Mouse (Mus musculus): ENCODE measurements at regions not wholly inside any gene's neighbourhood (a gene's known extent, or its start where the extent isn't known, plus 50 kb on each side); places are given as distances from the start of the nearest gene placed in this dataset.
A peak's percentile ranks its signal among the peaks of the same experiment; 100 is the strongest.

DNA sequence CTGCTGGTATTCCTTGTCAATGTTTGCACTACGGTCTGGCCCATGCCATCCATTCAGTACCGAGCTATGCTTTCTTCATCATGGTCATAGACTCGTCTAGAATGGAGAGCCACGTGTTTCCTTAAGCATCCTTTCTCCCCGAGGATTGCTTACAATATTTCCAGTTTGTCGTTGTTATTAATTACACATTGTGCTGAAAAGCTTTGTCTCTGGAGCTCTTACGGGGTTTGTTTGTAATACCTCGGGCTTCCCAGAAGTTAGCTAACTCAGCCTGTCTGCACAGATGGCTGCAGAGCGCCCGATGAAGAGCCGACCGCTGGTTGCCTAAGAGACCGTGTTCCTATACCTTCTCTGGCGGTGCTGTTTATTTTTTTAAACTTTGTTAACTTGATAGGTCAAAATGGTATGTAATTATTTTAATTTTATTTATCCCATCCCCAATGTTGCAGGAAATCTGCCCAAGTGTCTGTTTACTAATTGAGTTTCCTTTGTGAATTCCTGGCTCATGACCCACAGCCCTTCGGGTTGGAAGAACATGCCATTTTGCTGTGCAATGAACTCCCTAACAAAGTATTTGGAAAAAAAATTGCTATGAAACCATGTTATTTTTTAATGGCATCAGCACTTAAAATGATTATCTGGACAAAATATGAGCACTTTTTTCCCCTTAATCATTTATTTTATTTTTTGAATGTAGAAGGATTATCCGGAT lies 194.1 kb upstream of the Cops8 start:
- no peak for DNase-seq

DNA sequence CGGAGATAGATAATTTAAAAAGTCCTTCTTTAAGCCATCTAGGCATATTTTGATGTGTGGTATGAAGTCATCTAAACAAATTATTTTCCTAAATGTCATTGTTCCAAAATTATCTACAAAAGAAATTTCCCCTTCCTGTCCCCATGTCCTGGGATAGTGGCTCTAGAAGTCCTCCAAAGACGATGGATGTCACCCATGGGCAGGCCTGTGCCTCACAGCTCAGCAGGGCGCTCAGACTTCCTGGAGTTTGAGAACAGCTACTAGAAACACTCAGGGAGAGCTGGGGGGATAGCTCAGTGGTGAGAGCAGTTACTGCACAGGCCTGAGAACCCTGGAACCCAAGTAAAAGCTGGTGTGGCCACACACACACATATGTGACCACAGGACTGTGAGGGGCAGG lies 193.5 kb upstream of the Cops8 start:
- DNase-seq = no peak

DNA sequence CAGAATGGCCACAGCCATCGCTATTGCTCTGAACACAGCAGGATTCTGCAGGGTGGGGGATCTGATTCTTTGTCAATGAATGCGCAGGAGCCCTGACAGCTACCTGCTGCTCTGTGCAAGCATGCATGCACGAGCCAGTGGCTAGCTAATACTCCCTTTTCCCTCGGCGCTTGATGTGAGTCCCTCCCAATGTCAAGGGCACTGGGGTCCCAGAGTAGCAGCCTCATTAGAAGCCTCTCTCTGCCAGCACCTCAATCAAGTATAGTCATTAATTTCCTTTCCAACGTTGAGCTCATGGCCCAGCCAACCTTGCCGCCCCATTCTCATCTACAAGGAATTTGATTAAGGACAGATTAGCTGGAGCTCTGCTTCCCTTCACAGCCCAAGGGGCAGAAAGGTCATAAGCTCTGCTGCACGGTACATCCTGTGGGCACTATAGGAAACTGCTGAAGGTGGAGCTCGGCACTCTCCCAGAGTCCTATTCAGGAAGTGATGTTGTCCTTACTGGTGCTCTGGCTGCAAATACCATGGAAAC lies 190.2 kb upstream of the Cops8 start:
- no peak for DNase-seq

DNA sequence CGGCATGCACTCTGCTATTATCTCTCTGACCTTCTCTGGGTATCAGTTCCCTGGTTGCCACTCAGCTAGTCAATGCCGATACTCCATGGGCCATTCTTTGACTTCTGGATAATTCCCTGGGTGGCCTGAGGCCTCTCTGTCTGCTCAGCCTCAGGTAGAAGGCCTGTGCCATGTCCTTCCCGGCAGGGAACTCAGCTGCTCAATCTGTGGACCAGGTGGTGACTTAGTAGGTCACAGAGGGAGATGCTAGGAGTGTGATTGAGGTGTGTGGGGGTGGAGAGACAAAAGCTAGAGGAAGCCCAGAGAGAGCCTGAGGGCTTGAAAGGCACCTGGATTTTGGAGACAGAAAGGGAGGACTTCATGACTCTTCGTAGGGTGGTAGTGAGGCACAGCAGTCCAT lies 188.0 kb upstream of the Cops8 start:
- no peak for DNase-seq

DNA sequence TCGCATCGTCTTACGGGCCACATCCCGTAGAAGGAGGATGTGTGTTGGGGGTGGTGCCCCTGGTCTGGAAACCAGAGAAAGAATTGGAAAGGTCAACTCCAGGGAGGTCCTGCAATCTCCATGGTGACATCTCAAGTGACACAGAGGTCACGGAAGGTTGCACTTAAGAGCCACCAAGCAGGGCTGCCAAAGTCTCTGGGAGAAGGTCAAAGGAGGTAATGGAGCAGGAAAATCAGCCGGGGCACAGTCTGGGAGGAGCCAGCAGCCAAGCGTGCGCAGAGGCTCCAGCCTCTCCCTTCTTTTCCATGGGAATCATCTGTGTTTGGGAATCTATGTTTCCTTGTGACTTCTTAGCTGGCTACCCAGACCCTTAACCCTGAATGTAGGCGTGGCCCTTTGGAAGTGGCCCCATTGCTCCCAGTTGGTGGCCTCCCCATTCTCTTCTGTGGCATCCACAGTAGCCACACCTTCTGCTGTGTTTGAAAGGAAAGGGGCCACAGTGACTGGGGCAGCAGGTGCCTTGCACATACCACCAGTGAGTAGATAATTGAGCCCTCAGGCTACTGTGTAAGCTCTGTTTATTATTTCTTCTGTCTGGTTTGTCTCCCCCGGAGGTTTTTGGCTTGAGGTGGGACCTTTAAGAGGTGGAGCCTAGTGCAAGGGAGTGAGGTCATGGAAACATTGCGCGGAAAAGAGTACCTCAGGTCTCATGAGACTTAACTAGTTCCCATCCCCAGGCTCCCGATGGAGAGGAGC lies 178.5 kb upstream of the Cops8 start:
- DNase-seq = no peak

DNA sequence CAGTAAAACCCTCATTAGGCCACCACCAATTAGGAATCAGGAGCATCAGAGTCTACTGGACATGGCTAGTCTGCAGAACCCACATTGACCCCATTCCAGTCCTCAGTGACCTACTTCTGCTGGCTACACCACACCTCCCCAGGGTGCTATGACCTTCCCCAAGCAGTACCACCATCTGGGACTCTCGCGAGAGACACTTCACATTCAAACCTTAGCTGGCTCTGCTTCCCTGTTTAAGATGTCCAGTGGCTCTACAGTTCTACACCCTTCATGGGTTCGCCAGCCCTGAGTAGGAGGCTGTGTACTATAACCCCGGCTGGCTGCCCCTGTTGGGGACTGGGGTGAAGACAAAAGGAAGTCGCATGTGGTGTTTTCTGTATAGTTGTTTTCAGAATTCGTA lies 174.4 kb upstream of the Cops8 start:
- DNase-seq = no peak

DNA sequence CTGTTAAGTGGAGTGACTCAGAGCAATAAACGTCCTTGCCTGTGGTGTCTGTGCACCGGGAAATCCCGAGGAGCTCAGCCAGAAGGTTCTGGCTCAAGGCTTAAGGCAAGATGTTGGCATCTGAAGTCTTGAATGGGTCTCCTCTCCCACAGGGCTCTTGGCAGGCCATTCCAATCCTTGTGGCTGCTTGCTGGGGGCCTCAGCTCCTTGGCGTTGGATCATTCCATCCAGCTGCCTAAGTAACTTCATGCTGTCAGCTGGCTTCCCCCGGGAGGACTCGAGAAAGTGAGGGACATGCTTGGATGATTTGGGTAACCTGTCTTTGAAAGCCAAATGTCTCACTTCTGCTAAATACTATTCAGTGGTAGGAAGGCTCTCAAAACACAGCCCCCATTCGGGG lies 174.0 kb upstream of the Cops8 start:
- peak; percentile 4 to 11 for DNase-seq

DNA sequence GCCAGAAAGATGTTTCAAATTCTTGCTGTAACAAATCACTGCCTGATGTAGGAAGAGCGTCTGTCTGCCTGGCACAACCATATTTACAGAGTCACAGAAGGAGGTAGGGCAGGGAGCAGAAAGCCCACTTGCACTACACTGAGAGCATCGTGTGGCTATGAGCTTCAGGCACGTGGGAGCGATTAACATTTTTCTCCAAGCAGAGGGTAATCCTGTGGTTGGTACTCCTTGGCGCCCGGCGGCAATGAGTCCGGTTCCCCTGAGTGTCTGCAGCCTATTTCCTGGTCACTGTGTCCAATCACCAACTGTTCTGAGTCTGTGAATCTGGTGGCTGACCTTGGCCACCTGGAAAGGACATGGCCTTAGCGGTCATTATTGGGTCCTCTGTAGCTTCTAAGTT lies 172.3 kb upstream of the Cops8 start:
- no peak for DNase-seq

DNA sequence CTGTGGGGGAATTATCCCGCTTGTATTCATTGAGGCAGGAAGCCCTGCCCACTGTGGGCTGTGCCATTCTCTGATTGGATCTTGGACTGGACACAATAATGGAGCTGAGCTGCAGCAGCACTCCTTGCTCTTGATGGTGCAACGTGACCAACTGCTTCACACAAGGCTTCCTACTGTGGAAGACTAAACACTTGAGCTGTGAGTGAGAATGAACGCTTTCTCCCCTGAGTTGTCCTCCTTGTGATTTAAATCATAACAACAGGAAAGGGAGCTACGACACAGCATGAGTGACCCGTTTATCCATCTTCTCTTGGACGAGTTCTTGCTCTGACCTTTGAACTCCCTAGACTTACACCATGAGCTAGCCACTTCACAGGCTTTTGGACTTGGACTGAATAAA lies 171.0 kb upstream of the Cops8 start:
- DNase-seq = no peak

DNA sequence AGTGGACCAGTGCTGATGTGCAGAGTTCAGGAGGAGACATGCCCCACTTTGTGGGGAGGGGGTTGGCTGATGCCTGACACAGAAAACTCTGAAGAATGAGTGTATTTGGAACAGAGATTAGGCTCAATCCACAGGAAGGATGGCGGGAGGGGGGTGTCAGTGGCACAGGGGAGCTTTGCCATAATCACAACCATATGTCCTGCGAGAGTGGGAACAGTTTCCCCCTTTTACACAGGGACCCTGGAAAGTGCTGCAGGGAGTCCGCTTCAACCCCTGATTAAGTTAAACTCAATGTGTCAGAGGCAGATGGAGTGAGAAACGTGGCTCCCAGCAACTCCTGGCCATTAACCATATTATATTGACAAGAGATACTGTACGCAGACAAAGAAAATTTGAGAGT lies 168.9 kb upstream of the Cops8 start:
- DNase-seq = no peak

DNA sequence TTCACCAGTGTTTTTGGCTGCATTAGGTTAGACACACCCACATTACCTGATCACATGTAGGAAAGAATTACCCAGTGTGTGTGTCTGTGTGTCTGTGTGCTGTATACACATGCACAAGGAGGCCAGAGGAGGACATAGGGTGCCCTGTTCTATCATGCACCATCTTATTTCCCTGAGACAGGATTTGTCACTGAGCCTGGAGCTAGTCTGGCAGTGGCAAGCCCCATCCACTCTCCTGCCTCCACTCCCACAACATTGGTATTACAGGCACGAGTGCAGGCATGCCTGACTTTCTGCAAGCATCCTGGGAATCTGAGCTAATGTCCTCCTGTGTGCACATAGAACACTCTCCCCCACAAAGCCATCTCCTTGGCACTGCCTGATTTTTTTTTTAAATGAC lies 162.1 kb upstream of the Cops8 start:
- no peak for DNase-seq

DNA sequence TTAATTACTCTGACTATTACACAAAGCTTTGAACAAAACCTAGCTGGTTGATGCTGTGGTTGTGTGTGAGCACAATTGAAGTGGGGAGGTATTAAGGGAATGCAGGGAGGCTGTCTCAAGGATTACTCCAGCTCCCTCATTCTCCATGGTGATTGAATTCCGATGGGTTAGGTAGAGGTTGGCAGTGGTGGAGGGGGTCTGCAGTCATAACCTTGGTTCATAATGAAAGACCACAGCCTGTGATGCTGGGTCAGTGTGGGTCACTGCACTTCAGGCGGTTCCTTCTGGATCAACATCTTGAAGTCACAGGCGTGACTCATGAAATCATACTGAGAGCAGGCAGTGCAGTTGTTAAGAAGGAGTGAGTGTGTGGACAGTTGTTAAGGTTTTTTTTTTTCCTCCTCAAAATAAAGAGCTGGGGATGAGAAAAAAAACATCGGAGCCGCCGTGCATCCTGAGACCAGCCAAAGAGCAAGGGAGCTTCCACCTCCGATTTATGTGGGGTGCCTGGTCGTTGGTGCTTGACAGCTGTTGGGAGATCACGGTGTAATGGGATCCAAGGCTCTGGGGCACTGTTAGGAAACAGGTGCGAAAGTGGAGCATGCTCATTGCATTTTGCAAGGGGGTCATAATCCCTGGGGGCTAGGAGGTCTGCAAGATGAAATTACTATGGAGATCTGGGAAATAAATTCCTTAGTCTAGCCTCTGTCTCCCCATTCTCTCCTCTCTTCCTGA lies 161.5 kb upstream of the Cops8 start:
- no peak for DNase-seq

DNA sequence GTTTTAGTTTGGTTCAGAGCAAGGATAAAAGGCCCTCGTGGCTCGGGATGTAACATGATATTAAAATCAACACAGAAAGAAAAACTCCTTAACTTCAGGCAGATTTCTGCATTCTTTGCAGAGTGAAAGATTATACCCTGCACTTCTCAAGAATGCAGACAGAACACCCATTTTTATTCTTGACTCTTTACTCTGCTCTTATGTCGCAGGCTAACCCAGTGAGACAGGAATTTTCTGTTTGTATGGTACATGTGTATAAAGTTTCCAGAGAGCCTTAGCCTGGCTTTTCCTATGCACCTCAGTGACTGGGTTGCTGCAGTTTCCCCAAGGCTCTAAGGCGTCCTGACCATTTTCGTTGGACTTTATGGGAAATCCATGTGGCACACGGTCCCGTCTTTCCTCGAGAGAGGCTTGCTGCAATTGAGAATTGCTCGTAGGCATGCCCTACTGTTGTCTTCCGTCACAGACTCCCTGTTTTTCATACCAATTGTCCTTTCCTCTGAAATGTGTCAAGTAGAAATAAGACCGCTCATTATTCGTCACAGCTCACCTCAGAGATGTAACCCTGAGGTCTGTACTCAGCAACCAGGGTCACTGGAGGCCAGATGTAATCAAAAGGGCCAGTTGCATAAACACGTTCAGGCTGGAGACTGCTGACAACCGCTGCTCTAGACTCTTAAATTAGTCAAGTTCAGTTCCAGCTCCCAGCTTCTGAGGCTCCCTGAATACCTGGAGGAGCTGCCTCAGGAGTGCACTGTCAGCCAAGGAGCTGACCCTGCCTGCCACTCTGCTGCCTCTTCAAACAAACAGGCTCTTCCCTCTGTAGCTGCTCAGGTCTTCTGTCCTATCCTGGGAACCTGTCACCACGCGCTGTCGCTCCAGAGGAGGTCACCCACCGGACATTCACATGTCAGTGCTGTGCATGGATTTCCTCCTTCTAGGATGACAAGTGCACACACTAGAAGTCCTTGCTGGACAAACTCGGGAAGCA lies 160.2 kb upstream of the Cops8 start:
- DNase-seq = no peak

DNA sequence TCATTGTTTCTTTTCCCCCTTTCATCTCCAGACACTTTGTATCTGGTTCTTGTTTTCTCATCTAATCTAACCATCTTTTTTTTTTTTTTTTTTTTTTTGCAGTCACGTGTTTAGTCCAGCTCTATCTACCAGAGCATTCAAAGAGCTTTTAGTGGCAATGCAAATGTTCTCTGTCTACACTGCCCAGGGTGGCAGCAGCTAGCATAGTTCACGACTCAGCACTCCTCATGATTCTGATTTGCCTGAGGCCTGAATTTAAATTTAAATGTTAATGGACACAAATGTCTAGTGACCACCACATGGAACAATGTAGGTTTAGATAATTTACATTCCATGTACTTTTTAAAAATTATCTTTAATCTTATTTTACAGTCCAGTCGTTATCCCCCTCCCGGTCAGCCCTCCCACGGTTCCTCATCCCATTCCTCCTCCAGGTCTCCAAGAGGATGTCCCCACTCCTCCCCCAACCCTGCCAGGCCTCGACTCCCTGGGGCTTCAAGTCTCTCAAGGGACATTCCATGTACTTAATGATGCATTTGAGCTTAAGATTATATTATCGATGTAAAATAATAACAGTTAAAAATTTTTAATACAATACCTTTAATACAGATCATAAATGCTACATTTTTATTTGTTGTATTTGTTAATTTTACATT lies 153.1 kb upstream of the Cops8 start:
- no peak for DNase-seq

DNA sequence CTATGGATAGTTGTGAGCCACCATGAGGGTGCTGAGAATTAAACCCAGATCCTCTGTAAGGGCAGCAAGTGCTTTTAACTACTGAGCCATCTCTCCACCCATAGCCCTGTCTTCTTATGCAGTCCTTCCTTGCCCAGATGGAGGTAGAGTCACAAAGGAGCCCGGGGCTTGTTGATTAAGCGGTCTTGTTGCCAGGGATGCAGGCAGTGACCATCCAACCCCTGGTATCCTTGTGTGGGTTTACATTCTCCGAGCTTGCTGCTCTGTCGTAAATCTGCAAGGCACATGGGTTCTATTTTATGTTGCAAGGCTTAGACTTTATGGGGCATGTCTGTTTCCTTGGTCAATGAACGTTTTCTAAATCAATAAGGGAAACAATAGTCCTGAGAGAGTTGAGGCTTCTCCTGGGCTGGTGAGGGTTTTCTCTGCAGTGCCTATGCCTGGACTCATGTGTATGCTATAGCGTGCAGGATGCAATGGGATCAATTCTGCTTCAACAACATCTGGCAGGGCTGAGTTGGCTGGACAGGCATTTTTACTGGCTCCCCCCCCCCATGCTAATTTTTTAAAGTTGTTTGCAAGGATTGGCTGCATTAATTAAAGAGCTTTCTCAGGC lies 150.7 kb upstream of the Cops8 start:
- DNase-seq = no peak

DNA sequence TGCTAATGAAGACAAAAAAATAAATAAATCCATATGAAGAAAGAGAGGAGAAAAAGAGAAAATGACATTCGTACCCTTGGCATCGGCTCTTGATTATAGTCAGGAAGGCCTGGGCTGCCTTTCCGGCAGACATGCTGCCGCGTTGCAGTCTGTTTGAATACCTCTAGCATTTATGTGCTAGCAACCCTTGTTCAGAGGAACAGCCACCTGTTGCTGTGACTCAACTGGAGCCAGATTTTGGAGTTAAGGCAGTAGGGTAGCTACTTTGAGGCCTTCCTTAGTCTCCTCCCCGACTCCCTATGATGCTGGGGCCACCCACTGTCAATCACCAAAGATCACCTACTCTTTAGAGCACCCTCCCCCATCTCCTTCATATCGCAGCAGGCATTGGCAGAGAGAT lies 148.5 kb upstream of the Cops8 start:
- no peak for DNase-seq

DNA sequence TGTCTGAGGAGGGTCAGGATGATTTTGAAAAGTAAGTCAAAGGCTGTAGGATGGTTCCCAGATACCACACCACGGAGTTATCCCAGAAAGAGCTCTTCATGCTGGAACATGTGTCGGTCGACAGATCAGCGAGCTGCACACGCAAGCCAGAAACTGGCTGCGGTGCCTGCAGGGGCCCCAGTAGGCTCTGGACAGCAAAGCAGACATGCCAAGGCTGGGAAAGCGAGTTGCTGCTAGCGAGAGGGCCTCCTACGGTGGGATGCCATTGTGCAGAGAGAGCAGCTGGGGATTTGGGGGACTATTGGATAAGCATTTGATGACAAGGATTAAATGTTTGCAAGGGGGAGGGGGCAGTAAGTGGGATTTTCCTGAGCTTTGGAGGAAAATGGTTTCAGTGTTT lies 145.4 kb upstream of the Cops8 start:
- DNase-seq = no peak

DNA sequence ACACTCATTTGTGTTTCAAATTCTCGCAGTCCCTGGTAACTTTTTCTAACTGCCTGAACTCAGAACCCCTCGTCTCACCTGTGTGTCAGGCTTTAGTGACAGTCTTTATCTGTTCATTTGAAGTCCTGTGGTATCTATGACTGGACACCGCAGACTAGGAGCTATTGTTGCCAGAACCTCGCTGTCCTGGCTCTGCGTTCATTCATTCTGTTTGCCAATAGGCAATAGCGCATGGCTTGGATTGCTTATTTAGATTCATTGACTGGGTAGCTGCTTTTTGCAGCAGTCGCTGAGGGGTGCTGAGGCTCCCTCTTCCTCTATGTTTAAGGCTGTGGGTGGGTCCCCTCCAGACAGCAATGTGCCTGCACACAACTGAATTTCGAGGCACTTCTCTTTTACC lies 144.6 kb upstream of the Cops8 start:
- no peak for DNase-seq

DNA sequence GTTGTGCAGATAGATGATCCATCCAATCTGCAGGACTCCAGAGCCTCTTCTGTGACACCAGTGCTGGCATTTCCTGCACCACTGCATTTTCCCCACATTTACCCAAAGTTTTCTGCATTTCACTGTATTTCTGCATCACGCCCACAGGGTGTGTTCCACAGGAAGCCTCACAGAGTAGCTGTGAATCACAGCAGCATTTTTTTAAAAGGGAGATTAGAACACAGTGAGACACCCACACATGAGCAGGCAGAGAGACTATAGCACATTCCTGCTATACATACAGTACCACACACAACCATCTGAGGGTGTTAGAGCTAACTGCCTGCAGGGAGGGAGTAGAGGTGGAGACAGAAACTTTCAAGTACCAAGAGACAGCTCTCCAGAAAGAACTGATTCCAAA lies 141.1 kb upstream of the Cops8 start:
- DNase-seq = no peak

DNA sequence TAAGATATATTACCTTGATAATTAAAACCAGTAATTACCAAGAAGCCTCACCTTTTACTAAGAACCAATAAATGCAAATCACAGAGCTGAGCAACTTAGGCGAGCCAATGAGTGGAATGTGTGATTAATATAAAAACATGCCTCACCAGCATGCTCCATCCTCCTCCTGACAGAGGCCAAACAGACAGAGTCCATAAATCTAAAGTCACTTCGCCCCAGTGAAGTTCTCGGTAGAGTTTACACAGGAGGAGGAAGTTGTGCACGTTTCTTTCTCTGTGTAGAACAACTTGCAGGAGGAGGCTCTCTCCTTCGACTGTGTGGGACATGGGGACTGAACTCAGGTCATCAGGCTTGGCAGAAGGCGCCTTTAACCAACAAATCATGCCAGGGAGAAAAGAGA lies 139.5 kb upstream of the Cops8 start:
- DNase-seq = no peak

DNA sequence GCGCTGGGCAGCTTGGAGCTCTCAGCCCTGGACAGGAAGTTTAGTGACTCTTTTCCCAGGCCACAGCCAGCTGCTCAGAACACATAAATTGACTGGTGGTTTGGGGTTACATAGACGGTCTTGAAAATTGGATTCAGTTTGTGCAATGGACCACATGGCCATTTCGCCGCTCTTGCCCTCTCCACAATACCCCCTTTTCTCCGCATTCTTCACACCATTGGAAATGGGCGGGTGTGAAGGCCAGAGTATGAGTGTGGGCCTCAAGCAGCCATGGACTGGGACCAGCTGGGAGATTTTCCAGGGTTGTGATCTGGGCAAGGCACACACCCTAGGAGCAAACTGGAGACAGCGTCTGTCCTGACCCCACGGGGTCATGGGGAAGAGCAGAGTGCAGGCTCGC lies 135.1 kb upstream of the Cops8 start:
- no peak for DNase-seq

DNA sequence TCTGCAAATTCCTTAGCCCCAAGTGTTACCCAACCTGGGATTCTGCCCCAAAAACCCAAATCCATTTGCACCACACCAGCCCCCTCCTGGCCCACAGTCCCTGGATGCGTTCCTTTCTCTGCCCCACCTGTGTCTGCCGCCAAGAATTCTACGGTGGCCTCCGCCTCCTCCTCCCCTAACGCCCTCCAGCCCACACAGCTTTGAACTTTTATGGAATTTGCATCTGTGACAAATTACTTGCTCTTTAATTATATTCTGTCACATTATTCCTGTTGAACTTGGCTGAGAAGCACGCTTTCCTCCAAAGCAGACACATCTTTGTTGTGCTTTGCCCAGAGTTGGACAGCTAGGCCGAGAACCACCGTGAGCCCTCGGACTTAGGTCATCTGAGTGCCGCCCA lies 131.8 kb upstream of the Cops8 start:
- DNase-seq = no peak

Data from B cell, adult 2 months (primary cell).